Mouse (Mus musculus) heart, adult 2 months (tissue): ENCODE measurements at regions not wholly inside any gene's neighbourhood (a gene's known extent, or its start where the extent isn't known, plus 50 kb on each side); places are given as distances from the start of the nearest gene placed in this dataset.

Experiments used
- CTCF ChIP-seq: fragments of 200-600 bp; IDR thresholded peaks from 2 replicates; pipeline ENCODE4 v1.8.1; 2022; ENCODE audit warnings: antibody characterized with exemption, mild to moderate bottlenecking, moderate library complexity
- EP300 ChIP-seq: fragments of 200-500 bp; IDR thresholded peaks from 2 replicates; pipeline ENCODE4 v1.6.1; 2011; ENCODE audit warnings: low read depth, low read length, control low read depth; ENCODE audit not compliant: insufficient read depth
- POLR2A ChIP-seq: fragments of 200-500 bp; IDR thresholded peaks from 2 replicates; pipeline ENCODE4 v1.6.1; 2011; ENCODE audit warnings: mild to moderate bottlenecking, low read depth, low read length, control low read depth; ENCODE audit not compliant: insufficient read depth

- TF ChIP-seq CTCF (no peak), EP300 (no peak), POLR2A (no peak)
Observed at GRCm38 (mm10) chr3:132274786-132275185, 189.7 kb downstream of the Dkk2 start.
